Mouse (Mus musculus) stomach, embryonic 14.5 days (tissue): ENCODE data around the gene Prickle1. TPM values are rescaled to one million over a fixed set of nuclear protein-coding genes. Genes with fewer than 3 reads are reported as not detected.
A peak's percentile ranks its signal among the peaks of the same experiment; 100 is the strongest.

Experiments
- ATAC-seq: fragments of 200-750 bp; cut with Nextera tagmentation; 2 replicates; pipeline ENCODE4 v1.8.0; 2017; ENCODE audit warnings: low read depth, moderate TSS enrichment; ENCODE audit not compliant: insufficient number of reproducible peaks, insufficient read depth, low FRiP score
- H3K27ac ChIP-seq: fragments of 300-500 bp; sonication (generic); 2 replicates; pipeline ENCODE4 v1.5.1; 2014; ENCODE audit warnings: mild to moderate bottlenecking, low read length, moderate library complexity, mixed read lengths
- H3K27me3 ChIP-seq: fragments of 300-500 bp; sonication (generic); 2 replicates; pipeline ENCODE4 v1.6.1; 2014; ENCODE audit warnings: low read length, control low read depth, mixed read lengths; ENCODE audit not compliant: control insufficient read depth, insufficient read depth
- H3K36me3 ChIP-seq: fragments of 300-500 bp; sonication (generic); 2 replicates; pipeline ENCODE4 v1.6.1; 2014; ENCODE audit warnings: mild to moderate bottlenecking, control low read depth, low read length, moderate library complexity, mixed read lengths; ENCODE audit not compliant: control insufficient read depth, insufficient read depth
- H3K4me1 ChIP-seq: fragments of 300-500 bp; sonication (generic); 2 replicates; pipeline ENCODE4 v1.6.1; 2014; ENCODE audit warnings: low read length, control low read depth, mixed read lengths; ENCODE audit not compliant: control insufficient read depth, insufficient read depth
- H3K4me2 ChIP-seq: fragments of 300-500 bp; sonication (generic); replicated peaks from 2 replicates; pipeline ENCODE4 v1.6.1; 2014; ENCODE audit warnings: low read depth, low read length, control low read depth
- H3K4me3 ChIP-seq: fragments of 300-500 bp; sonication (generic); 2 replicates; pipeline ENCODE4 v1.5.1; 2014; ENCODE audit warnings: low read depth, low read length, control low read depth
- H3K9ac ChIP-seq: fragments of 300-500 bp; sonication (generic); replicated peaks from 2 replicates; pipeline ENCODE4 v1.6.1; 2014; ENCODE audit warnings: low read depth, mild to moderate bottlenecking, control low read depth, low read length, moderate library complexity, mixed read lengths
- H3K9me3 ChIP-seq: fragments of 300-500 bp; sonication (generic); 2 replicates; pipeline ENCODE4 v1.6.1; 2016; ENCODE audit warnings: low read depth, low read length, control low read depth; ENCODE audit not compliant: control insufficient read depth
- WGBS: fragments of 180-500 bp; shearing (Covaris S2); extraction: QIAGEN DNeasy Blood & Tissue Kit; methylation state at CpG from one replicate; pipeline ENCODE4 v1.1.7; 2014; 5-methylcytosine and 5-hydroxymethylcytosine counted together
- polyA plus RNA-seq: library from polyadenylated mRNA; unstranded; fragments of >200 nt; fragmentation: Nextera tagmentation; extraction: Ambion mirVana; gene quantifications from 2 replicates; pipeline ENCODE4 v1.2.1, GENCODE M21; 2014

Gene Prickle1
- polyA plus RNA-seq, 1 experiment from 2014 or later: 23.6 TPM

DNA sequence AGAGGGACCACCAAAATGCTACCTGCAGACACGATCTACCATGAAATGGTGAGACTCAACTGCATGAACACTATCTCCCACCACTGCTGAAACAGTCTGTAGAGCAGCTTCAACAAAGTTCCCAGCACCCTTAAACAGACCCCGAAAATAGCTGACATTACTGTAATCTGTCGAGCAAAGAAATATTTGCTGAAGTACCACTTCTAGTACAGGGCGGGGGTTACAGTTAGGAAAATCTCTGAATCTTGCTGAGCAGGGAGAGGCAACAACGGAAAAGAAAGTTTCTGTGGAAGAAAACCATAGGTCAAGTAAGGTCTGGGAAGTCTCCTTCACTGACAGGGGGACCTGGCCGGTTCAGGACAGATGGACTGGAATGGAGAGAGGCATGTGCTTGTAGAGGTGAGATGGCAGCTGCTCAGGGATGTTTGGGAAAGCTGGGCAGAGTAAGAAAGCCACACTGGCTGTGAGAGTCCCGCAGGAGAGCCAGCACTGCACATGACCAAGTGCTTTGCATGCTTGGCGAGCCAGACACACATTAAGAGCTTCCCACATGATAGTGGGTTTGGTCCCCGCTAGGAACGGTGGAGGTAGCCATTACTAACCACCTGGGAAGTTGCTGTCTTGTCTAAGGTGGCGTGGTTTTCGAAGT, 41.4 kb downstream of the Prickle1 start:
- Histone ChIP-seq H3K27ac (no peak overlapping the region), H3K27me3 (no peaks in the 10 kb centered on the region), H3K36me3 (no peaks in the 10 kb centered on the region; the same call in 1 of the 2 replicates), H3K9ac (no peak overlapping the region), H3K4me2 (no peak overlapping the region), H3K4me3 (no peak overlapping the region), H3K9me3 (no peaks in the 10 kb centered on the region), H3K4me1 (peaks cover 7% of the 10 kb centered on the region; the same call in 1 of the 2 replicates)
- ATAC-seq: no peak
- whole genome bisulfite sequencing: 75% methylated on average over 12 of the region's 12 CpGs

DNA sequence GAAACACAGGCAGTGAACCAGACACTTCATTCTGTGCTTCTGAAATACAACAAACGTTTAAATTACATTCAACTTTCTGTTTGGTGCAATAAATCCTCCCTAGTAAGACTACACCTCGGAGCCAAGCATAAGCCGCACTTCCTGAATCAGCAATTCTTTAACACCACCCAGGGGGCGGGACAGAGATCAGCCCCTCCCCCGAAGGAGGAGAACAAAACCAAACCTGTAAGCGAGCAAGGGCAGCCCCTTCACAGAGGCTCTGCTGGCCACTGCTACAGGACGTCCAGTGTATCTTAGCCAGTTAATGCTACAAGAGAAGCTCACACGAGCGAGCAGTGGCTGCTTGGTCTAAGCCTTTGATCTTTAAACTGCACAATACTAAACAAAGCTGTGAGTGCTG, 43.5 kb downstream of the Prickle1 start:
- Histone ChIP-seq H3K9me3 (no peaks in the 10 kb centered on the region), H3K4me3 (no peak overlapping the region), H3K9ac (no peak overlapping the region), H3K27ac (no peak overlapping the region; the same call in 1 of the 2 replicates), H3K4me1 (peaks cover 7% of the 10 kb centered on the region; the same call in 1 of the 2 replicates), H3K4me2 (peak overlapping the region; percentile 17), H3K27me3 (no peaks in the 10 kb centered on the region), H3K36me3 (no peaks in the 10 kb centered on the region)
- 4% methylated on average over 9 of the region's 9 CpGs for WGBS
- peak; percentile 80; the same call in 1 of the 2 replicates for ATAC-seq

DNA sequence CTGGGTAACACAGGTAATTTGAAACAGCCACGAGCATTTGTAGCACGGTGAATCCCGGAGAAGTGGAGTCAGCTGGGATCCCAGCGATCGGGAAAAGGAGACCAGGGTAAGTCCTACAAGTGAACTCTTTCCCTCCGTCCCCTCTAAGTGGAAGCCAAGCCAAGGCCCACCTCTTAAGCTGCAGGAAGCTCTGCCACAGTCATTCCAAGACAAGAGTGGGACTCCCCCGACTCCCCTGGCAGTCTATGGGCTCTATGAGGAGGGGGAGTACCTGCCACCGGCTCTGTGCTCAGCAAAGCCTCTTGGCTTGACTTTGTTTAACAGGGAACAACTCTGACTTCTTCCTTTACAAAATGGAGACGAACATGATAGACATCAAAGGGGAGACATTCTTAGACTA, 47.4 kb downstream of the Prickle1 start:
- H3K9me3 ChIP-seq: no peaks in the 10 kb centered on the region
- no peak overlapping the region for H3K4me2 ChIP-seq
- no peaks in the 10 kb centered on the region for H3K27me3 ChIP-seq
- 73% methylated on average over 9 of the region's 9 CpGs for WGBS
- H3K27ac ChIP-seq: no peak overlapping the region
- peaks cover 11% of the 10 kb centered on the region; the same call in 1 of the 2 replicates for H3K4me1 ChIP-seq
- H3K36me3 ChIP-seq: no peaks in the 10 kb centered on the region
- H3K4me3 ChIP-seq: no peak overlapping the region
- no peak for ATAC-seq
- no peak overlapping the region for H3K9ac ChIP-seq

DNA sequence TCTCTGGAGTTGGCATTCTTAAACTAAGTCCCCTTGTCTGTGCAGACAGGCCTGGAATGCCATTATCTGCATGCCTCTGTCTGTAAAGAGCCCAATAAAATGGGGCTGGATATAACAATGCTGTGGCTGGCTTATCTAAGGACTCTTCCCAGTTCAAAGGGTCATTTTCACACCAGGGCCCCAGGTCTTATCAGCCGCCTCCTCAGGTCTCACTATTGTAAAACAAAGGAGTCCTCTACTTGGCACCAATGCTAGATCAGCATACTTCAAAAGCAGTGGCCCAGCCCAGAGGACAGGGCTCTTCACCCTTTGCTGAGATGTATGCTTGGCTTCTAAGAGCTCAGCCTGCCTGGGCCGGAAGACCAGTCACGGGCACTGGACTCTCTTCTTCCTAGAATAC, 56.3 kb downstream of the Prickle1 start:
- 66% methylated on average over 3 of the region's 3 CpGs for WGBS
- ATAC-seq: no peak

DNA sequence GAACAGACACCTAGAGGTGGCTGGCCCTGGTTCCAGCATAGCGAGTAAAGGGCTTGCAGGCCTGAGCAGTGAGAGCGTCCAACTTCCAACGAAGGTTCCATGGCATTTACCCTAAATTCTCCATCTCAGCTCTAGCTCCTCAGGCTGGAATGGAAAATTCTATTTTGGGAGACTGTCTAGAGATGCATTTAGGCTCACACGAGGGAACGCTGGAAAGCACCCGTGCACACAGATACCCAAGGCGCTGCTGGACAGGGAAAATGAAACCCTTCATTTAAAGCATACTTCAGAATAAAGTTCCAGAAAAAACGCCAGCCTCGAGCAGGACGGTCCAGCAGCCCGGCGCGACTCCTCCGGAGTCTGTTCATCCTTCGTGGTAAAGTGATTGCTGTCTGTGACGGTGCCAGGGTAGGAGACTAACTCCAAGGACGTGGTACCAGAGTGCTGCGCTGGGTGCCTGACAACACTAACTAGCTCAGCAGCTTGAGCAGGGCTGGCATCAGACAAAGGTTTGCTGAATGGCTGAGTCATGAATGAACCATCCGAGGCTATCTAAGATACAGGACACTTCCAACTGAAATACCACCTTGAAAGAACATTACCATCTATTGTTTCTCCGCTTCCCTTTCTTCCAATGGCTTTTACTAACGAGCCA, 57.0 kb downstream of the Prickle1 start:
- H3K36me3 ChIP-seq: peaks cover 3% of the 10 kb centered on the region; the same call in 1 of the 2 replicates
- H3K4me1 ChIP-seq: no peaks in the 10 kb centered on the region
- H3K27me3 ChIP-seq: no peaks in the 10 kb centered on the region
- ATAC-seq: no peak
- H3K9me3 ChIP-seq: no peaks in the 10 kb centered on the region
- 86% methylated on average over 21 of the region's 21 CpGs for WGBS
- H3K9ac ChIP-seq: no peak overlapping the region
- no peak overlapping the region for H3K4me3 ChIP-seq
- H3K4me2 ChIP-seq: no peak overlapping the region
- no peak overlapping the region for H3K27ac ChIP-seq

More for the DNA sequence above, 56.3 kb downstream of the Prickle1 start:
- Histone ChIP-seq H3K9me3 (no peaks in the 10 kb centered on the region), H3K27ac (no peak overlapping the region), H3K36me3 (peaks cover 3% of the 10 kb centered on the region; the same call in 1 of the 2 replicates), H3K27me3 (no peaks in the 10 kb centered on the region), H3K4me2 (no peak overlapping the region), H3K4me1 (0 out of 2 replicates have a peak, but pooled peaks cover 4% of the 10 kb centered on the region), H3K4me3 (no peak overlapping the region), H3K9ac (no peak overlapping the region)

DNA sequence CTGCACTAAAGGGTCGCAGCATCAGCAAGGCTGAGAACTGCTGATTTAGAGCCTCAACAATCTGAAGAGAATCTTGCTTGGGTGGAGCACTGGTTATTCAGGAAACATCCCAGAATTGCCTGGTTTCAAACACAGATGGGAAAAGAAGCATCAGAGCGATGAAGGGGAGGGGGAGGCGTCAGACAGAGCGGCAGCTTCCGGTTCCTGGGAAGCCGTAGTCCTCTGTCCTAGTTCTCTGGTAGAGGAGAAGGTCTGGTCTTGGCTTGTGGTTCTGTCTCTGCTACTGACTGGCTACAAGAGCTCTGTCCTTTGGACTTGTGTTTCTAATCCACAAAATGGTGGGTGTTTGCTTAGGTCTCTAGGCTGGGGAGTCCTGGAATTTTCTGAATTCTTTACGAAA, 57.9 kb downstream of the Prickle1 start:
- H3K9ac ChIP-seq: no peak overlapping the region
- WGBS: 73% methylated on average over 7 of the region's 7 CpGs
- ATAC-seq: no peak

DNA sequence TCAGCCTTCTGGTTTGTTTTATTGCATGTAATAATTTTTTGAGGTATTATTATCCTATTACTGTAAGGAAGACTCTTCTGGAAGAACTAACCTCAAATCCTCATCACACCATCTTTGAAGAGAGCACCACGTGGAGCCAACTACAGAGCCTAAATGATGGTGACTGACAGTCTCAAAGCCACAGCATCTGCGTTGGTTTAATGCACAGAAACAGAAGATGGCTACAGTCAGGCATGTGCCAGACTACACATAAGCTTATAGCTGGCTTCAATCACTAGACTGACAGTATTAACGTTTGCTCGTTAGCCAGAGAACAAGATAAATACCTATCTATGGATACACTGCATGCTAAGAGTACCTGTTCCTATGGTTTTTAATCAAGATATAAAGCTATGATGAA, 59.5 kb downstream of the Prickle1 start:
- Histone ChIP-seq H3K36me3 (no peaks in the 10 kb centered on the region), H3K4me3 (no peak overlapping the region), H3K9ac (no peak overlapping the region), H3K4me1 (peaks cover 4% of the 10 kb centered on the region; the same call in 1 of the 2 replicates), H3K4me2 (no peak overlapping the region), H3K27ac (no peak overlapping the region), H3K27me3 (no peaks in the 10 kb centered on the region), H3K9me3 (no peaks in the 10 kb centered on the region)
- ATAC-seq: no peak
- WGBS: 72% methylated on average over 4 of the region's 4 CpGs

More for the DNA sequence above, 57.9 kb downstream of the Prickle1 start:
- H3K27me3 ChIP-seq: no peaks in the 10 kb centered on the region
- peaks cover 3% of the 10 kb centered on the region; the same call in 1 of the 2 replicates for H3K36me3 ChIP-seq
- H3K9me3 ChIP-seq: no peaks in the 10 kb centered on the region
- no peak overlapping the region for H3K4me3 ChIP-seq
- H3K4me1 ChIP-seq: no peaks in the 10 kb centered on the region
- no peak overlapping the region for H3K4me2 ChIP-seq
- no peak overlapping the region for H3K27ac ChIP-seq

DNA sequence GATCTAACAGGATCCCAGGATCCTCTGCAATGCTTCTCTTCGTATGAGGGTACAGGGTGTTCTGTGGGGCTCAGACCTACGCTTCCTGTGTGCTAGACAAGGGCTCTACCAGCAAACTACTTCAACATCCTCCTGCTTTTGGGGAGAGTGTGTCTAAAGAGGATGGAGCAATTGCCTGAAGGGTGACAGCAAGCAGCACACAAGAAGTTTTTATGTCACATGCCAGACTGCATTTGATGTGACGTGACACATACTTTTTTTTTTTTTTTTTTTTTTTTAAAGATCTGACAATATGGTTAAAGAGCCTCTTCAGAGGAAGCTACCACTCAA, 65.0 kb downstream of the Prickle1 start:
- H3K4me1 ChIP-seq: peaks cover 19% of the 10 kb centered on the region; the same call in 1 of the 2 replicates
- H3K9me3 ChIP-seq: no peaks in the 10 kb centered on the region
- no peak overlapping the region for H3K4me3 ChIP-seq
- H3K9ac ChIP-seq: no peak overlapping the region
- H3K27me3 ChIP-seq: no peaks in the 10 kb centered on the region
- H3K36me3 ChIP-seq: no peaks in the 10 kb centered on the region
- ATAC-seq: no peak
- 65% methylated on average over 3 of the region's 3 CpGs for WGBS
- H3K4me2 ChIP-seq: no peak overlapping the region
- H3K27ac ChIP-seq: peak overlapping the region; percentile 58; the same call in 1 of the 2 replicates
